Mouse (Mus musculus): ENCODE data around the gene Nuf2. TPM values are rescaled to one million over a fixed set of nuclear protein-coding genes. Genes with fewer than 3 reads are reported as not detected.

Gene Nuf2
- polyA plus RNA-seq (2014; fragmentation: Nextera tagmentation; extraction: Ambion mirVana): 60.7 and 65.2 TPM in 2 replicates

- Histone ChIP-seq H3K9ac (ENCODE audit: low read depth, low read length) (peak within 1 kb of the TSS; percentile 78), H3K9me3 (ENCODE audit: control insufficient read depth, low read length) (no peaks in the 10 kb centered on the region), H3K27ac (ENCODE audit: low read depth, low read length) (peak within 1 kb of the TSS; percentile 52; the same call in 1 of the 2 replicates), H3K27me3 (replicated peaks; ENCODE audit: control insufficient read depth, insufficient read depth, low read length) (no peaks in the 10 kb centered on the region), H3K4me1 (replicated peaks; ENCODE audit: control insufficient read depth, insufficient read depth, low read length) (peaks cover 9% of the 10 kb centered on the region), H3K36me3 (ENCODE audit: control insufficient read depth, insufficient read depth, low read length) (peaks cover 3% of the 10 kb centered on the region; the same call in 1 of the 2 replicates), H3K4me3 (ENCODE audit: low read depth, low read length) (peak within 1 kb of the TSS; percentile 78), H3K4me2 (peak within 1 kb of the TSS; percentile 70)
- WGBS: under 1% methylated on average over 39 of the region's 39 CpGs
- peak; percentile 96 for DNase-seq (ENCODE audit: low spot score)
- ATAC-seq (replicated peaks; ENCODE audit: low FRiP score): peak; percentile 96
Observed at GRCm38 (mm10) chr1:169530876-169531701, at the start of gene Nuf2. Gene Nuf2, minus strand, starts transcription at chr1:169531464.

GRCm38 (mm10) chr1:169579572-169579971 lies 48.3 kb upstream of the Nuf2 start:
- Histone ChIP-seq H3K27me3 (replicated peaks; ENCODE audit: control insufficient read depth, insufficient read depth, low read length) (no peaks in the 10 kb centered on the region), H3K4me1 (replicated peaks; ENCODE audit: control insufficient read depth, insufficient read depth, low read length) (no peaks in the 10 kb centered on the region), H3K4me2 (no peak overlapping the region), H3K9me3 (ENCODE audit: control insufficient read depth, low read length) (no peaks in the 10 kb centered on the region), H3K36me3 (ENCODE audit: control insufficient read depth, insufficient read depth, low read length) (no peaks in the 10 kb centered on the region), H3K4me3 (ENCODE audit: low read depth, low read length) (no peak overlapping the region), H3K27ac (ENCODE audit: low read depth, low read length) (no peak overlapping the region), H3K9ac (ENCODE audit: low read depth, low read length) (no peak overlapping the region)
- WGBS: 79% methylated on average over 3 of the region's 3 CpGs
- ATAC-seq (replicated peaks; ENCODE audit: low FRiP score) (no peak), DNase-seq (ENCODE audit: low spot score) (no peak)

GRCm38 (mm10) chr1:169574136-169574535 lies 42.9 kb upstream of the Nuf2 start:
- no peak for DNase-seq (ENCODE audit: low spot score)
- Histone ChIP-seq H3K4me1 (replicated peaks; ENCODE audit: control insufficient read depth, insufficient read depth, low read length) (no peaks in the 10 kb centered on the region), H3K4me2 (no peak overlapping the region), H3K9ac (ENCODE audit: low read depth, low read length) (no peak overlapping the region), H3K4me3 (ENCODE audit: low read depth, low read length) (no peak overlapping the region), H3K27me3 (replicated peaks; ENCODE audit: control insufficient read depth, insufficient read depth, low read length) (no peaks in the 10 kb centered on the region), H3K36me3 (ENCODE audit: control insufficient read depth, insufficient read depth, low read length) (no peaks in the 10 kb centered on the region), H3K9me3 (ENCODE audit: control insufficient read depth, low read length) (no peaks in the 10 kb centered on the region), H3K27ac (ENCODE audit: low read depth, low read length) (no peak overlapping the region)
- ATAC-seq (replicated peaks; ENCODE audit: low FRiP score): no peak

- 86% methylated on average over 2 of the region's 2 CpGs for WGBS
- Histone ChIP-seq H3K36me3 (ENCODE audit: control insufficient read depth, insufficient read depth, low read length) (no peaks in the 10 kb centered on the region), H3K4me2 (no peak overlapping the region), H3K9ac (ENCODE audit: low read depth, low read length) (no peak overlapping the region), H3K9me3 (ENCODE audit: control insufficient read depth, low read length) (no peaks in the 10 kb centered on the region), H3K27ac (ENCODE audit: low read depth, low read length) (no peak overlapping the region), H3K4me3 (ENCODE audit: low read depth, low read length) (no peak overlapping the region), H3K27me3 (replicated peaks; ENCODE audit: control insufficient read depth, insufficient read depth, low read length) (no peaks in the 10 kb centered on the region), H3K4me1 (replicated peaks; ENCODE audit: control insufficient read depth, insufficient read depth, low read length) (no peaks in the 10 kb centered on the region)
- DNase-seq (ENCODE audit: low spot score) (no peak), ATAC-seq (replicated peaks; ENCODE audit: low FRiP score) (no peak)
Observed at GRCm38 (mm10) chr1:169555621-169556020, 24.4 kb upstream of the Nuf2 start.

- H3K4me2 ChIP-seq: no peak overlapping the region
- no peaks in the 10 kb centered on the region for H3K4me1 ChIP-seq (replicated peaks; ENCODE audit: control insufficient read depth, insufficient read depth, low read length)
- H3K27me3 ChIP-seq (replicated peaks; ENCODE audit: control insufficient read depth, insufficient read depth, low read length): no peaks in the 10 kb centered on the region
- 81% methylated on average over 4 of the region's 4 CpGs for WGBS
- H3K4me3 ChIP-seq (ENCODE audit: low read depth, low read length): no peak overlapping the region
- H3K36me3 ChIP-seq (ENCODE audit: control insufficient read depth, insufficient read depth, low read length): no peaks in the 10 kb centered on the region
- DNase-seq (ENCODE audit: low spot score) (no peak), ATAC-seq (replicated peaks; ENCODE audit: low FRiP score) (no peak)
- H3K9me3 ChIP-seq (ENCODE audit: control insufficient read depth, low read length): no peaks in the 10 kb centered on the region
- H3K9ac ChIP-seq (ENCODE audit: low read depth, low read length): no peak overlapping the region
- H3K27ac ChIP-seq (ENCODE audit: low read depth, low read length): no peak overlapping the region
Observed at GRCm38 (mm10) chr1:169555019-169555418, 23.8 kb upstream of the Nuf2 start.

- no peaks in the 10 kb centered on the region for H3K4me1 ChIP-seq (replicated peaks; ENCODE audit: control insufficient read depth, insufficient read depth, low read length)
- no peak overlapping the region for H3K4me3 ChIP-seq (ENCODE audit: low read depth, low read length)
- ATAC-seq (replicated peaks; ENCODE audit: low FRiP score): no peak
- no peak overlapping the region for H3K4me2 ChIP-seq
- H3K27ac ChIP-seq (ENCODE audit: low read depth, low read length): no peak overlapping the region
- H3K36me3 ChIP-seq (ENCODE audit: control insufficient read depth, insufficient read depth, low read length): no peaks in the 10 kb centered on the region
- H3K9me3 ChIP-seq (ENCODE audit: control insufficient read depth, low read length): no peaks in the 10 kb centered on the region
- no peaks in the 10 kb centered on the region for H3K27me3 ChIP-seq (replicated peaks; ENCODE audit: control insufficient read depth, insufficient read depth, low read length)
- WGBS: 73% methylated on average over 7 of the region's 7 CpGs
- DNase-seq (ENCODE audit: low spot score): no peak
- no peak overlapping the region for H3K9ac ChIP-seq (ENCODE audit: low read depth, low read length)
Observed at GRCm38 (mm10) chr1:169553446-169553845, 22.2 kb upstream of the Nuf2 start.

- ATAC-seq (replicated peaks; ENCODE audit: low FRiP score) (no peak), DNase-seq (ENCODE audit: low spot score) (no peak)
- Histone ChIP-seq H3K36me3 (ENCODE audit: control insufficient read depth, insufficient read depth, low read length) (no peaks in the 10 kb centered on the region), H3K27me3 (replicated peaks; ENCODE audit: control insufficient read depth, insufficient read depth, low read length) (no peaks in the 10 kb centered on the region), H3K9ac (ENCODE audit: low read depth, low read length) (no peak overlapping the region), H3K27ac (ENCODE audit: low read depth, low read length) (no peak overlapping the region), H3K9me3 (ENCODE audit: control insufficient read depth, low read length) (no peaks in the 10 kb centered on the region), H3K4me2 (no peak overlapping the region), H3K4me3 (ENCODE audit: low read depth, low read length) (no peak overlapping the region), H3K4me1 (replicated peaks; ENCODE audit: control insufficient read depth, insufficient read depth, low read length) (no peaks in the 10 kb centered on the region)
- WGBS: 76% methylated on average over 6 of the region's 6 CpGs
Observed at GRCm38 (mm10) chr1:169540415-169540814, 9.2 kb upstream of the Nuf2 start.

- peak overlapping the region; percentile 15; the same call in 1 of the 2 replicates for H3K9ac ChIP-seq (ENCODE audit: low read depth, low read length)
- peaks cover 3% of the 10 kb centered on the region; the same call in 1 of the 2 replicates for H3K36me3 ChIP-seq (ENCODE audit: control insufficient read depth, insufficient read depth, low read length)
- no peaks in the 10 kb centered on the region for H3K9me3 ChIP-seq (ENCODE audit: control insufficient read depth, low read length)
- peak overlapping the region; percentile 52; the same call in 1 of the 2 replicates for H3K27ac ChIP-seq (ENCODE audit: low read depth, low read length)
- peak overlapping the region; percentile 62 for H3K4me2 ChIP-seq
- peak; percentile 58 for ATAC-seq (replicated peaks; ENCODE audit: low FRiP score)
- no peaks in the 10 kb centered on the region for H3K27me3 ChIP-seq (replicated peaks; ENCODE audit: control insufficient read depth, insufficient read depth, low read length)
- H3K4me1 ChIP-seq (replicated peaks; ENCODE audit: control insufficient read depth, insufficient read depth, low read length): peaks cover 9% of the 10 kb centered on the region
- no peak for DNase-seq (ENCODE audit: low spot score)
- 14% methylated on average over 11 of the region's 11 CpGs for WGBS
- peak overlapping the region; percentile 78 for H3K4me3 ChIP-seq (ENCODE audit: low read depth, low read length)
Observed at GRCm38 (mm10) chr1:169531702-169532535, 655 bp upstream of the Nuf2 start.
